Mouse (Mus musculus) stomach, postnatal 0 days (tissue): ENCODE results near the gene Mrpl54.

Experiments used
- CTCF ChIP-seq: IDR thresholded peaks from 2 replicates; pipeline ENCODE4 v1.5.1; 2016; ENCODE audit warnings: antibody characterized with exemption, low read depth, mild to moderate bottlenecking, moderate library complexity
- EP300 ChIP-seq: optimal IDR thresholded peaks from 2 replicates; pipeline ENCODE3; 2016; ENCODE audit warnings: antibody characterized with exemption

GRCm38 (mm10) chr10:81286586-81286985 is 19.9 kb upstream of the Mrpl54 start:
- TF ChIP-seq EP300 (no peak), CTCF (no peak)
